Comparison of ENCODE assay signal across 9 mouse cellular contexts in genomic region chr7:68233619-68234223, GRCm38 (mm10). TPM values are rescaled to one million over a fixed set of nuclear protein-coding genes. Genes with fewer than 3 reads are reported as not detected.
DNase-seq lines count a peak whose midpoint lies in the region; ATAC-seq lines count a peak whose summit lies in the region.
"Had no signal": no experiment of that assay in that cellular context is flagged by ENCODE, and none has a peak within 500 bp of the region (broad histone marks: within the 10 kb centered on the region; RNA-seq: fewer than 3 reads in every experiment).

No protein-coding gene starts in this region.

- no peak overlapping the region for H3K9ac ChIP-seq in limb, embryonic 15.5 days

- 22% methylated on average over 13 of the region's 13 CpGs for WGBS in embryonic facial prominence, embryonic 10.5 days
- 24% methylated on average over 13 of the region's 13 CpGs for WGBS in limb, embryonic 15.5 days

- H3K4me1 ChIP-seq in embryonic facial prominence, embryonic 10.5 days, result peaks cover 24% of the 10 kb centered on the region
- H3K4me1 ChIP-seq in limb, embryonic 15.5 days, result peaks cover 13% of the 10 kb centered on the region

- H3K36me3 ChIP-seq in embryonic facial prominence, embryonic 10.5 days (replicated peaks), result peaks cover 29% of the 10 kb centered on the region
- H3K36me3 ChIP-seq in limb, embryonic 15.5 days, result peaks cover 24% of the 10 kb centered on the region

- H3K27me3 ChIP-seq in embryonic facial prominence, embryonic 10.5 days (replicated peaks; ENCODE audit: low read depth, poor library complexity, severe bottlenecking), result no peaks in the 10 kb centered on the region
- H3K27me3 ChIP-seq in limb, embryonic 15.5 days, result no peaks in the 10 kb centered on the region

- no peak for ATAC-seq in limb, embryonic 15.5 days (ENCODE audit: insufficient number of reproducible peaks, low FRiP score, low TSS enrichment, low read depth)

- no peaks in the 10 kb centered on the region for H3K9me3 ChIP-seq in embryonic facial prominence, embryonic 10.5 days
- no peaks in the 10 kb centered on the region for H3K9me3 ChIP-seq in limb, embryonic 15.5 days

- H3K27ac ChIP-seq in embryonic facial prominence, embryonic 10.5 days (replicated peaks), result peak overlapping the region; percentile 57
- peak overlapping the region; percentile 43; the same call in 1 of the 2 replicates for H3K27ac ChIP-seq in limb, embryonic 15.5 days
- H3K27ac ChIP-seq: macrophage had no signal

- no peak overlapping the region for H3K4me2 ChIP-seq in limb, embryonic 15.5 days

- no peak overlapping the region for H3K4me3 ChIP-seq in embryonic facial prominence, embryonic 10.5 days
- no peak overlapping the region for H3K4me3 ChIP-seq in limb, embryonic 15.5 days

- intact Hi-C loops in heart, postnatal 10 days (cut with DNase I), result no loop called here

- DNase-seq in ZHBTc4 (ENCODE audit: low read depth, low spot score), result peak; percentile 71
- peak; percentile 79 for DNase-seq in embryonic facial prominence, embryonic 10.5 days (ENCODE audit: low spot score)
- DNase-seq in heart, postnatal 10 days, result peak; percentile 60 to 72
- no peak for DNase-seq in spleen, adult 12 weeks (ENCODE audit: low spot score)
- no peak for DNase-seq in spleen, adult 18-20 months
- DNase-seq in layer of hippocampus, postnatal 36 days, result no peak
- DNase-seq in urinary bladder, postnatal 4 days (ENCODE audit: low spot score in 2 of 2), result no peak

RNA-seq across cellular contexts. Expression of gene Pgpep1l, which starts 30.3 kb away (rescaled TPM):
- not detected in 2 replicates for polyA plus RNA-seq in embryonic facial prominence, embryonic 10.5 days (2016; fragmentation: Nextera tagmentation; extraction: Ambion mirVana)
- total RNA-seq in heart, postnatal 10 days (2021), result not detected
- polyA plus RNA-seq in limb, embryonic 15.5 days (2015; fragmentation: Nextera tagmentation; extraction: Ambion mirVana), result 0.23 TPM in 1 of 2 replicates, not detected in the other
- total RNA-seq in layer of hippocampus, postnatal 36 days (2021), result 1 to 10 TPM; 2.3 to 2.9 TPM

RNA-seq across cellular contexts. Expression of gene Fam169b, which starts 39.9 kb away (rescaled TPM):
- polyA plus RNA-seq in embryonic facial prominence, embryonic 10.5 days (2016; fragmentation: Nextera tagmentation; extraction: Ambion mirVana), result 1.1 and 1.4 TPM in 2 replicates
- total RNA-seq in heart, postnatal 10 days (2021), result under 1 TPM; 0.17 to 0.55 TPM
- polyA plus RNA-seq in limb, embryonic 15.5 days (2015; fragmentation: Nextera tagmentation; extraction: Ambion mirVana), result 0.96 and 1.9 TPM in 2 replicates
- total RNA-seq in layer of hippocampus, postnatal 36 days (2021), result under 1 TPM; 0.51 to 0.92 TPM

Comparison
In these comparisons a context has a peak if more than half of its experiments do, and no peak if none do; other contexts are left out.
1. DNase-seq: peak in ZHBTc4 (single experiment), embryonic facial prominence, embryonic 10.5 days (single experiment) and heart, postnatal 10 days (2 of 2); none in spleen, adult 12 weeks (single experiment), spleen, adult 18-20 months (0 of 2), layer of hippocampus, postnatal 36 days (0 of 2) and urinary bladder, postnatal 4 days (0 of 2).